Mouse (Mus musculus) intestine, embryonic 16.5 days (tissue): ENCODE data around the gene Qk. TPM values are rescaled to one million over a fixed set of nuclear protein-coding genes. Genes with fewer than 3 reads are reported as not detected.
A peak's percentile ranks its signal among the peaks of the same experiment; 100 is the strongest.

ENCODE experiments used
- ATAC-seq: fragments of 200-750 bp; cut with Nextera tagmentation; 2 replicates; pipeline ENCODE4 v1.8.0; 2017; ENCODE audit warnings: moderate TSS enrichment, moderate library complexity
- H3K27ac ChIP-seq: fragments of 300-500 bp; sonication (generic); 2 replicates; pipeline ENCODE4 v1.5.1; 2014; ENCODE audit warnings: mild to moderate bottlenecking, low read length
- H3K27me3 ChIP-seq: fragments of 300-500 bp; sonication (generic); replicated peaks from 2 replicates; pipeline ENCODE4 v1.6.1; 2014; ENCODE audit warnings: low read length, control low read depth, mixed read lengths; ENCODE audit not compliant: control insufficient read depth, insufficient read depth
- H3K36me3 ChIP-seq: fragments of 300-500 bp; sonication (generic); 2 replicates; pipeline ENCODE4 v1.6.1; 2014; ENCODE audit warnings: low read length, control low read depth; ENCODE audit not compliant: control insufficient read depth, insufficient read depth
- H3K4me1 ChIP-seq: fragments of 300-500 bp; sonication (generic); 2 replicates; pipeline ENCODE4 v1.6.1; 2014; ENCODE audit warnings: low read length, control low read depth, mixed read lengths; ENCODE audit not compliant: control insufficient read depth, insufficient read depth
- H3K4me2 ChIP-seq: fragments of 300-500 bp; sonication (generic); 2 replicates; pipeline ENCODE4 v1.6.1; 2014; ENCODE audit warnings: low read depth, low read length, control low read depth
- H3K4me3 ChIP-seq: fragments of 300-500 bp; sonication (generic); 2 replicates; pipeline ENCODE4 v1.5.1; 2014; ENCODE audit warnings: mild to moderate bottlenecking, low read length
- H3K9ac ChIP-seq: fragments of 300-500 bp; sonication (generic); 2 replicates; pipeline ENCODE4 v1.6.1; 2014; ENCODE audit warnings: low read depth, low read length
- H3K9me3 ChIP-seq: fragments of 300-500 bp; sonication (generic); 2 replicates; pipeline ENCODE4 v1.6.1; 2016; ENCODE audit warnings: low read length, control low read depth; ENCODE audit not compliant: control insufficient read depth
- whole genome bisulfite sequencing: fragments of 180-500 bp; shearing (Covaris S2); extraction: QIAGEN DNeasy Blood & Tissue Kit; methylation state at CpG from one replicate; pipeline ENCODE4 v1.1.7; 2014; 5-methylcytosine and 5-hydroxymethylcytosine counted together
- polyA plus RNA-seq: library from polyadenylated mRNA; unstranded; fragments of >200 nt; fragmentation: Nextera tagmentation; extraction: Ambion mirVana; gene quantifications from 2 replicates; pipeline ENCODE4 v1.2.1, GENCODE M21; 2015

The Qk gene
- polyA plus RNA-seq, 1 experiment from 2014 or later = 9.3 TPM

- no peak overlapping the region for H3K9ac ChIP-seq
- no peak overlapping the region for H3K4me3 ChIP-seq
- H3K36me3 ChIP-seq = no peaks in the 10 kb centered on the region
- peaks cover 9% of the 10 kb centered on the region; the same call in 1 of the 2 replicates for H3K27me3 ChIP-seq
- H3K9me3 ChIP-seq = no peaks in the 10 kb centered on the region
- 61% methylated on average over 5 of the region's 5 CpGs for WGBS
- ATAC-seq = no peak
- H3K27ac ChIP-seq = no peak overlapping the region
- H3K4me2 ChIP-seq = no peak overlapping the region
- no peaks in the 10 kb centered on the region for H3K4me1 ChIP-seq
These were observed 9.8 kb upstream of the Qk start for GRCm38 (mm10) chr17:10329461-10329860.

GRCm38 (mm10) chr17:10328544-10329100 lies 9.0 kb upstream of the Qk start:
- no peak overlapping the region for H3K4me2 ChIP-seq
- ATAC-seq = no peak
- H3K9ac ChIP-seq = no peak overlapping the region
- no peak overlapping the region for H3K27ac ChIP-seq
- no peaks in the 10 kb centered on the region for H3K9me3 ChIP-seq
- 92% methylated on average over 9 of the region's 9 CpGs for WGBS
- no peak overlapping the region for H3K4me3 ChIP-seq
- peaks cover 8% of the 10 kb centered on the region; the same call in 1 of the 2 replicates for H3K27me3 ChIP-seq
- H3K36me3 ChIP-seq = no peaks in the 10 kb centered on the region
- H3K4me1 ChIP-seq = no peaks in the 10 kb centered on the region

- Histone ChIP-seq H3K36me3 (no peaks in the 10 kb centered on the region), H3K9me3 (no peaks in the 10 kb centered on the region), H3K4me1 (no peaks in the 10 kb centered on the region), H3K27ac (no peak overlapping the region), H3K9ac (no peak overlapping the region), H3K27me3 (peaks cover 8% of the 10 kb centered on the region; the same call in 1 of the 2 replicates), H3K4me2 (no peak overlapping the region), H3K4me3 (no peak overlapping the region)
- no peak for ATAC-seq
- 71% methylated on average over 5 of the region's 5 CpGs for WGBS
These were observed 8.0 kb upstream of the Qk start for GRCm38 (mm10) chr17:10327584-10328210.

DNA sequence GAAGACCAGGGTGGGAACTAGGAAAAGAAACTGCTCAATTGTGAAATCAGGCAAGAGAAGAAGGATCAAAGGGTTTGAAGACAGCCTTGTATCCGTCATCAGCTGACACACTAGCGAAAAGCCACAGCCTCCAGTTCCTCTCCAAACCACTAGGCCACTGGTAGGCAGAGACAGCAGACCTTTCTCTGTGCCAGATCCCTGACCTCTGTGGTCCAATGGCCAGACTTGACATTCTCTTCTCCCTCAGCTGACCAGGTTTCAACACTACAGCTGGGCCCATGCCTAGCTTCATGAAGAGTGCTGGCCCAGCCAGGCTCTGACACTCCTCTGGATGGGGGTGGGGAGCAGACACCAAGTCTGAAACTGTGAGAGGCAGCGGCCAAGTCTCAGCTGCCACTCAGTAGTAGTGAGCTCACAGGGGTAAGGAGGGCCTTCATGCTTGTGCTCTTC lies 7.0 kb upstream of the Qk start:
- Histone ChIP-seq H3K9ac (no peak overlapping the region), H3K4me1 (no peaks in the 10 kb centered on the region), H3K27ac (no peak overlapping the region), H3K4me2 (no peak overlapping the region), H3K4me3 (no peak overlapping the region), H3K36me3 (no peaks in the 10 kb centered on the region), H3K27me3 (peaks cover 8% of the 10 kb centered on the region; the same call in 1 of the 2 replicates), H3K9me3 (no peaks in the 10 kb centered on the region)
- ATAC-seq = no peak
- WGBS = 62% methylated on average over 3 of the region's 3 CpGs

DNA sequence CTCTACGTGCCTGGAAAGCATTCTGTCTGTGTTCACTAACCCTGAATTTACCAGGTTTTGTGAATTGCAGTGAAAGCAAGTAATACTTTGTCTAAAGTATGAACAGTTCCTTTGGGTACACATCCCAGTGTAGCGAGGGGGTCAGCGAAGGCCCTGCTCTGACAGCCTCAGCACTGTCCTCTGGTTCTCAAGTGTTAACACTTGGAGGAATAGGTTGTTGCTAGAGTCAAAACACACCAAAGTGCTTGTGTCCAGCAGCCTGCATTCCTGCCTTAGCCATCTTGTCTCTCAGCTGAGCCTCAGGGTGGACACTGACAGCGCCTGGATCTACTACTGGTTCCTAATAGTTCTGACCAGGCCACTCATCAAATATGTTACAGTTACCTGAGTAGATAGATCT lies 6.3 kb upstream of the Qk start:
- Histone ChIP-seq H3K27me3 (peaks cover 8% of the 10 kb centered on the region; the same call in 1 of the 2 replicates), H3K9me3 (no peaks in the 10 kb centered on the region), H3K9ac (no peak overlapping the region), H3K36me3 (no peaks in the 10 kb centered on the region), H3K4me1 (no peaks in the 10 kb centered on the region), H3K4me3 (no peak overlapping the region), H3K4me2 (no peak overlapping the region), H3K27ac (no peak overlapping the region)
- ATAC-seq = no peak
- 92% methylated on average over 4 of the region's 4 CpGs for WGBS

DNA sequence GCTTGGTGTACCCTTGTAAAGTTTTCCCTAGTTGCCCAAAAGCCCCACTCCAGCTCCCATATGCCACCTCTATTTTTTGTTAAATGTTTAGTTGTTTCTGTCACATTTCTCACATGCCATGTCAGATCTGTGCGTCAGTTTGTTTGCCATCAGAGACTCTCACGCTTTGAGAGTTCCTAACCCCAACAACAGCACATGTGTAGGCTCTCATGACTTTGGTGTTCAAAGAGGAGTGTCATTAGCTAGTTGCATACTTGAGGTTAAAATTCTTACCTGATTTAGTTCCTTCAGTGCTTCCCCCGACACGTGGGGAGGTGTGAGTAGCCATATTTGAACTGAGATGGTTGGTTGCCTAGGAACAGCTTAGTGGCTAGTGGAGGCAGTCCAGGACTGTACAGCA lies 2.1 kb upstream of the Qk start:
- Histone ChIP-seq H3K4me1 (no peaks in the 10 kb centered on the region), H3K9ac (no peak overlapping the region), H3K36me3 (no peaks in the 10 kb centered on the region), H3K27ac (no peak overlapping the region), H3K4me2 (no peak overlapping the region), H3K9me3 (no peaks in the 10 kb centered on the region), H3K27me3 (0 out of 2 replicates have a peak, but pooled peaks cover 6% of the 10 kb centered on the region), H3K4me3 (no peak overlapping the region)
- 84% methylated on average over 4 of the region's 4 CpGs for WGBS
- no peak for ATAC-seq

DNA sequence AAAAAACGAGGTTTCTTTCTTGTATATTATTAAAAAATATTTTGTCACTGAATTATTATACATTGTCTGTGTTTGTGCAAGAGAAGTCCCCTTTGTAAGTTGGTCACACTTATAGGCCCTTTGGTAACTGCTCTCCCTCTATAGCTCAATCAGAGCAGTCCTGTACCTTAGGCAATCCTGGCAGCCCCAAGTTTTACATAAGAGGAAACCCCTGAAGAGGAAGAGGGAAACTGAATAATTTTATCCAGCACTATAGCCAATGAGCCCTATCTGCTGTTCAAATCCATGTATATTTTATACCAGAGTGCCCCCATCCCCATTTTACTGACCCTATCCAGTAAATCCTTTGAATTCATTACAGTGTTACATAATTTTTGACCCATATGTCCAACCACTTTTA lies 1.4 kb upstream of the Qk start:
- Histone ChIP-seq H3K9me3 (no peaks in the 10 kb centered on the region), H3K36me3 (no peaks in the 10 kb centered on the region), H3K9ac (no peak overlapping the region), H3K4me1 (no peaks in the 10 kb centered on the region), H3K4me2 (no peak overlapping the region), H3K27ac (no peak overlapping the region), H3K27me3 (0 out of 2 replicates have a peak, but pooled peaks cover 6% of the 10 kb centered on the region), H3K4me3 (no peak overlapping the region)
- ATAC-seq = no peak
- WGBS = 42% methylated on average over 1 of the region's 1 CpGs

DNA sequence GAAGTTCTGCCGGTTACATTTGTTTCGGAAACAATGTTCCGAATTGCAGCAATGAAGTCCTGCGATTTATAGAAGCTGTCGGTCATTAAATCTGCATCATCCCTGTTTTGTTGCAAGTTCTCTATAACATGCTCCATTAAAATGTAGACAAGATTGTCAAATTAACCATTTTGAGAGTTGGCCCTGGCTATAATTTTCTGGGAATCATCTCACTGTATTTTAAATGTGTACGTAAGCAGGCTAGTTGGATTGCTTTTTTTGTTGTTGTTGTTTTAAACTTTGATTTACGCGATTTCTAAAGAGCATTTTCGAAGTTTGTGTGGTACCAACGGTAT lies 769 bp upstream of the Qk start:
- peak overlapping the region; percentile 78 for H3K4me3 ChIP-seq
- no peaks in the 10 kb centered on the region for H3K9me3 ChIP-seq
- no peaks in the 10 kb centered on the region for H3K4me1 ChIP-seq
- no peak for ATAC-seq
- 0 out of 2 replicates have a peak, but pooled peaks cover 6% of the 10 kb centered on the region for H3K27me3 ChIP-seq
- peak overlapping the region; percentile 60 for H3K4me2 ChIP-seq
- peak overlapping the region; percentile 89 for H3K9ac ChIP-seq
- H3K27ac ChIP-seq = peak overlapping the region; percentile 83
- 21% methylated on average over 10 of the region's 10 CpGs for WGBS
- H3K36me3 ChIP-seq = no peaks in the 10 kb centered on the region

GRCm38 (mm10) chr17:10319431-10319684 lies 296 bp downstream of the Qk start:
- Histone ChIP-seq H3K4me1 (no peaks in the 10 kb centered on the region), H3K4me3 (peak overlapping the region; percentile 78), H3K9ac (peak overlapping the region; percentile 89), H3K27me3 (peaks cover 6% of the 10 kb centered on the region; the same call in 1 of the 2 replicates), H3K27ac (peak overlapping the region; percentile 96), H3K9me3 (no peaks in the 10 kb centered on the region), H3K4me2 (peak overlapping the region; percentile 60), H3K36me3 (no peaks in the 10 kb centered on the region)
- no peak for ATAC-seq
- WGBS = 0% methylated on average over 43 of the region's 46 CpGs
